Mouse (Mus musculus) gastrocnemius, adult 2 months (tissue): ENCODE measurements around the gene Rrm2. TPM values are rescaled to one million over a fixed set of nuclear protein-coding genes. Genes with fewer than 3 reads are reported as not detected.

ENCODE experiments used
- DNase-seq: peaks from one replicate; pipeline ENCODE4 v3.0.0; 2022
- H3K27ac ChIP-seq: fragments of 200-600 bp; 2 replicates; pipeline ENCODE4 v1.8.1; 2022; ENCODE audit warnings: mild to moderate bottlenecking
- H3K4me3 ChIP-seq: fragments of 200-600 bp; 2 replicates; pipeline ENCODE4 v1.8.1; 2022; ENCODE audit warnings: mild to moderate bottlenecking, moderate library complexity
- CTCF ChIP-seq: fragments of 200-600 bp; IDR thresholded peaks from 2 replicates; pipeline ENCODE4 v1.8.1; 2022; ENCODE audit warnings: antibody characterized with exemption, mild to moderate bottlenecking, moderate library complexity
- intact Hi-C: fragments of 180-260 bp; cut with DNase I; formaldehyde crosslinking; loops from one replicate; pipeline ENCODE4 v1.15.1; 2025
- long read RNA-seq, 2 experiments: library from polyadenylated mRNA; stranded (forward); transcript quantifications; one replicate each; pipeline ENCODE4 v2.0.0; 2021
- total RNA-seq, 2 experiments: library from RNA; stranded (reverse); gene quantifications; 2 replicates each; pipeline ENCODE4 v1.2.3; 2021

The Rrm2 gene
- 1 to 10 TPM in 1 of 2 experiments, under 1 TPM in 1; 0.89 to 1.1 TPM for total RNA-seq
- long read RNA-seq, experiment 1, partial matches to known transcripts = 0 of 1 reads
- long read RNA-seq, experiment 1, other reads (novel, unspliced or antisense) = 0 of 1 reads
- long read RNA-seq, experiment 2, partial matches to known transcripts = 0 of 2 reads
- long read RNA-seq, experiment 2, other reads (novel, unspliced or antisense) = 0 of 2 reads

DNA sequence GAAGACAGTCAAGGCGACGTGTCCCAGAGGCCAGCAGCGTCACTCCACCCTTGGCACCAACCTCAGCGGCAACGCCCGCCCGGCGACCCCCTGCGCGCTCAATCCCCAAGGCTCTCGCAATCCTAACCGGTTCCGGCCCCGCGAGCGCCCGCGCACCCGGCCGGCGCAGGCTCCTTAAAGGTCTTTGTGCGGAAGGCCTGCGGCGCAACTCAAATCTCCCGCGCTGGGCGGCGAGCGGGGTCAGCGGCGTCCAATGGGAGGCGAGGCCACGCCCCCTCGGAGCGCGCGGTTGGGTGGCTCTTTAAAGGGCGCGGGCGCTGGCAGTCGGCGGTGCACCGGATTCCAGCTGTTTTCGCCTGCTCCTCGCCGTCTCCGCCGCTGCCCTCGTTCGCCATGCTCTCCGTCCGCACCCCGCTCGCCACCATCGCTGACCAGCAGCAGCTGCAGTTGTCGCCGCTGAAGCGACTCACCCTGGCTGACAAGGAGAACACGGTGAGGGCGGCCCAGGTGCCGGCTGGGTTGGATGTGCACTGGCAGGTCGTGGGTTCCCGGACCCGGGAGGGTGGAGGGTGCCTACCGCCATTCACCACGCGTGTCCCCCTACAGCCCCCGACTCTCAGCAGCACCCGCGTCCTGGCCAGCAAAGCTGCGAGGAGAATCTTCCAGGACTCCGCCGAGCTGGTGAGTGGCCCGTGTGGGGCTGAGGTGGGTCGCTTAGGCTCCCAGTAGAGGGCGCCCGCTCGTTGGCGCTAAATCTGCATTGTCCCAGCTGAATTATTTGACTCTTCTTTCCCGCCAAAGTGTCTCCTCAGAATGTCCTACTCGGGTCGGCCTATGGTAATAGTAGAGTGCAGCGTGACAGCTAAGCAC is at the start of gene Rrm2:
Rrm2 (plus strand) TSS at position 288 of the 870 bp plus-strand sequence.
- peak within 1 kb of the TSS; percentile 81 for H3K27ac ChIP-seq
- intact Hi-C loops = no loop called here
- DNase-seq = peak; percentile 97
- peak; percentile 89 for TF ChIP-seq CTCF
- H3K4me3 ChIP-seq = peak within 1 kb of the TSS; percentile 95

DNA sequence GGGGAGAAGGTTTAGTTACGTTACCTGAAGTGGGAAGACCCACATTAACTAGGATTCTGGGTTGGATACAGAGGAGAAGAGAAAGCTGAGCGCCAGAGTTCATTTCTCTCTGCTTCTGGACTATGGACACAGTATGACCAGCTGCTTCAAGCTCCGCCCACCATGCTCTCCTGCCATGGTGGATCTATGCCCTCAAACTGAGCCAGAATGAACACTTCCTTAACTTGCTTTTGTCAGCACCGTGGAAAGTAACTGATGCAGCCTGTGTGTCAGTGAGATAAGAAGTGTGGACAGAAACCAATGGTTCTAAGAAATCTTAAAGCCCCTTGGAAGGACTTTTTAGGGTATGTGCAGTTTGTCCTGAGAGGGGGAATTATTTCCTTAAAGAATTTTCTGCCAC is 49.0 kb upstream of the Rrm2 start:
- no peak overlapping the region for H3K4me3 ChIP-seq
- TF ChIP-seq CTCF = no peak
- H3K27ac ChIP-seq = no peak overlapping the region
- DNase-seq = no peak
- intact Hi-C loops = no loop called here

DNA sequence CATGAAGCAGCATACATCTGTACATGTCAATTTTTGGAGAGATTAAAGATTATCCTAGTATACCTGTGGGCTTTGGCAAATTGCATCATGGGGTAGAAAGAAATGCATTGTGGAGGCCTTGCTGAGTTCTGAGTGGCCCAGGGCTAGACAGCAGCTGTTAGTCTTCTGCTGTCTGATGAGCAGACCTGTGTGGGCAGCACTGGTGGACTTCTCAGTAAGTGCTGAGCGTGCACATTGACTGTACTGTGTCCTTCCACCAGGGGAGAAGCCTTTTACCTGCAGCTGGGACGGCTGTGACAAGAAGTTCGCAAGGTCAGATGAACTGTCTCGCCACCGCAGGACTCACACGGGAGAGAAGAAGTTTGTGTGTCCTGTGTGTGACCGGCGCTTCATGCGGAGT is 48.1 kb upstream of the Rrm2 start:
- intact Hi-C loops = no loop called here
- no peak for DNase-seq
- TF ChIP-seq CTCF = no peak
- H3K4me3 ChIP-seq = no peak overlapping the region
- no peak overlapping the region for H3K27ac ChIP-seq

DNA sequence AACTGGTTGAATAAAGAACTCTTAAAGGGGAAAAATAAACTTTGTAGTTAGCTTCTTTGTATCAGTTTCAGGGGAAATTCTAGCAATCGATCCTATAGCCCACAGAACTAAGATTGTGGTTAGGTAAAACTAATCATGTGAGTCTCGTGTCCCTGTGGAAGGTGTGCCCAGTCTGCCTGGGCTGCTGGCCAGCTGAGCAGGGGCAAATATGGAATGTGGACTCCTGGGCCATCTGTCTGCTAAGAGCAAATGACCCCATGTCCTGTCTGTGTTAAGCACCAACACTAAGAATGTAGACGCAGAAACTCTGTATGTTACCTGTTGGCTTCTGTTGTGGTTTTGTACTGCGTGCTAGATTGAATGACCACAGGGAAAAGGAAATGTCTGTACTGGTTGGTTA is 46.9 kb upstream of the Rrm2 start:
- intact Hi-C loops = no loop called here
- Histone ChIP-seq H3K4me3 (no peak overlapping the region), H3K27ac (no peak overlapping the region)
- no peak for TF ChIP-seq CTCF
- no peak for DNase-seq

DNA sequence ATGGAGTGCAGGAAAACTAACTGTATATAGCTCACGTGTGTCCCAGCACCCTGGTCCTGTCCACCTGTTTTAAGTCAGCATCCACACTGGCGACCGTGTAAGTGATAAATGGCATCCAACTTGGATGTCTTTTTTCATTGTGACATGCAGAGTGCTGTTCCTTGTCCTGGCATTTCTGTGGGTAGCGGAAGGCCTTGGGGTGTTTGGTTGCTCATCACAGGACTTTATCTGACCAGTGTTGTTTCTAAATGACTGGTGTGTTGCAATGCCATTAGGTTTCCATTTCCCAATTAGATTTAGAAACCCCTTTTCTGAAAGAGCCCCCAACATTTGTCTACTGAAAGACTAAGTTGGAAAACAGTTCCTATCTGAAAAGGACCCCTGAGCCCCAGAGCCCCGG is 45.9 kb upstream of the Rrm2 start:
- H3K27ac ChIP-seq = no peak overlapping the region
- DNase-seq = no peak
- TF ChIP-seq CTCF = no peak
- H3K4me3 ChIP-seq = no peak overlapping the region
- intact Hi-C loops = no loop called here

DNA sequence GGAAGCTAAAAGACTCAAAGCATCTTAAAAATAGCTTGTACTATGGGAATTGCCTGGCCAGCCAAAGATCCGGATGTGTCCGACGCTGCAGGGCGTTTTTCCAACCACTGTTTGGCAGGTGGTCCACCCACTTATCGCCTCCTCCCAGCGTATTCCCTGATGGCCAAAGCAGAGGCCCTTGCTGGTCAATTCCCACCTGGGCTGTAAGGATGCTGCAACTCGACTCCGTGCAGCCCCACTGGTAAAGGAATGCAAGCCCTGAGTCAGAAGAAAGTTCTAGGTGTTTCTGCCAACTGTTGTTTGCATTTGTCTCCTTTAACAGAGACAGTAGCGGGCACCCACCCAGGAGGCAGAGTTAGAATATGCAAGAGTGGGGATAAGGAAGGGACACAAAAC is 27.9 kb upstream of the Rrm2 start:
- Histone ChIP-seq H3K4me3 (peak overlapping the region; percentile 75), H3K27ac (peak overlapping the region; percentile 89)
- no peak for TF ChIP-seq CTCF
- peak; percentile 76 for DNase-seq
- intact Hi-C loops = no loop called here

DNA sequence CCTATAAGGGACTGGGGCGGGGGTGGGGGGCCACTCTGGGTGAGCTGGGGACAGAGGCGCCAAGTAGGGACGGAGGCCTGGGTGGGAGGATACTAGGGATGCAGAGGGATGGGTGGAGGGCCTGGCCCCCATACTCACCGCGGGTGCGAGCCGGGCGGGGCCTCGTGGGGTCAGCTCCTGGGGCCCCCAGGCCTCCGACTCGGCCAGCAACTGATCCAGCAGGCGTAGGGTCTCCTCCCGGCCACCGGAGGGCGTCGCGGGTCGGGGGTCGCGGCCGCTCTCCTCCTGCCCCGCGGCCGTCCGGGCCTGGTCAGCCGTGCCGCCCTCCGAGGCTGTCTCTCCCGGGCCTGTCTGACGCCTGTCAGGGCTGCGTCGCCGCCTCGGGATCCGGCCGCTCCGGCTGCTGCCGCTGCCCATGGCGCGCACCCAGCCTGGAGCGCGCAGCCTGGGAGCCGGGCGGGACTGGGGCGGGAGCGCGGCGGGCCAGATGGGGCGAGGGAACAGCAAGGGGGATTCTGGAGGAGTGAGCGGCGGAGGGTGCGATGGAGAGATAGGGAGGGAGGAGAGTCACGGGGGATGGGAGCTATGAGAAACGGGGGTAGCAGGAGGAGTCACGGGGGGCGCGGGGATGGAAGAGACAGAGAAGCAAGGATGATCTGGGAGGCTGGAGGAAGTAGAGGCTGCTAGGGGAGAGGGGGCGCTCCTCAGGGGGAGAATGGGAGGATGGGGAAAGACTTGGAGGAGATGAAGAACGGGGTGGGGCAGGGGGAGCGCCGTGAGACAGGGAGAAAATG is 27.4 kb upstream of the Rrm2 start:
- TF ChIP-seq CTCF = peak; percentile 30; the same call in 1 of the 2 replicates
- intact Hi-C loops = no loop called here
- peak; percentile 66 for DNase-seq
- Histone ChIP-seq H3K27ac (peak overlapping the region; percentile 89), H3K4me3 (peak overlapping the region; percentile 75)

DNA sequence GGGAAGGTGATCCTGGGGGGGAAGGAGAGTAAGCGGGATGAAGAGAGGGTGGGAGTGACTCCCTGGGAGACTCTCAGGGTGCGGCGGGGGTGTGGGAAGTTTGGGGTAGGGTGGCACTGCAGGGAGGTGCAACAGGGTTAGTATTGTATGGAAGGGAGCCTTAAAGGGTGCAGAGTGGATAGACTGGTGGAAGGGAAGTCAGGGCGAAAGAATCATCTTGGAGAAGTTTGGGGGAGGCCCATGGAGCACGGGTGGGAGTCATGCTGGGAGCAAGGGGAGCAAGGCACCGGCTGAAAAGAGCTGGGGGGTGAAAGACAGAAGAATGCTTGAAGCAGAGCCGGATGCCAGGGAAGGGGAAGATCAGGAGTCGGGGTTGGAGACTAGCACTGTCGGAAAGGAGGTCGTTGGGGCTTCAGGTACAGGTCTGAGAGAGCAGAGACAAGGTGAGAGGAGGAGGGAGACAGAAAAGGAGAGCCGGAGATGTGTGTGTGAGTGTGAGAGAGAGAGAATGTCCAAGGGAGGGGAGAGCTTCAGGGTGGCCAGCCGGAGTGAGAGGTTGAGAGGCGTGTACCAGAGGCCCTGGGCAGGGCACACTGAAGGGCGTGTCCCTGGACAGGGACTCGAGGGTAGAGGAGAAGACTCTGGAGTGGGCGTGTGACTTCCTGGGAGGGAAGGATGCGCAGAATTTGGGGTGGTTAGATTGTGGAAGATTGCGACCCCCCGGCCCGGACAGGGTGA is 26.6 kb upstream of the Rrm2 start, which contains the start of gene Cys1:
Cys1 (minus strand) TSS at position 528 of the 738 bp plus-strand sequence.
- peak; percentile 64 for DNase-seq
- peak within 1 kb of the TSS; percentile 75 for H3K4me3 ChIP-seq
- no peak for TF ChIP-seq CTCF
- intact Hi-C loops = no loop called here
- peak within 1 kb of the TSS; percentile 89 for H3K27ac ChIP-seq

DNA sequence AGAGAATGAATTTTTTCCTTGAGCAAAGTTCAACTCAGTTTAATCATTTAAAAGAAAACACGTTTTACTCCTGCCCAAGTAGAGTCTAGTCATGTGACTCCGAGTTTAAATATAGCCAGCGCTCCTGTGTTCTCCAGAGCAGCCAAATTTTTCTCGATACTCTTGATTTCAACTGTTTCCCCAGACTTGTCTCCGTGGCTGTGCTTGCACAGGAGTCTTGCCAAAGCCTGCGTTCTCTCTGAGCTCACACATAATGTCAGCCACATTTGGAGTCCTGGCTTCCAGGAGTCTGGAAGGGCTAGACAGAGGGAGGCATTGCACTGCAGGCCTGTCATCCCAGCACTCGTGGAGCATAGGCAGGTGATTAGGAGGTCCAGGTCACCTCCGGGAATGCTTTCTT is 25.5 kb upstream of the Rrm2 start:
- Histone ChIP-seq H3K27ac (peak overlapping the region; percentile 89), H3K4me3 (peak overlapping the region; percentile 75)
- intact Hi-C loops = no loop called here
- DNase-seq = peak; percentile 52
- no peak for TF ChIP-seq CTCF

DNA sequence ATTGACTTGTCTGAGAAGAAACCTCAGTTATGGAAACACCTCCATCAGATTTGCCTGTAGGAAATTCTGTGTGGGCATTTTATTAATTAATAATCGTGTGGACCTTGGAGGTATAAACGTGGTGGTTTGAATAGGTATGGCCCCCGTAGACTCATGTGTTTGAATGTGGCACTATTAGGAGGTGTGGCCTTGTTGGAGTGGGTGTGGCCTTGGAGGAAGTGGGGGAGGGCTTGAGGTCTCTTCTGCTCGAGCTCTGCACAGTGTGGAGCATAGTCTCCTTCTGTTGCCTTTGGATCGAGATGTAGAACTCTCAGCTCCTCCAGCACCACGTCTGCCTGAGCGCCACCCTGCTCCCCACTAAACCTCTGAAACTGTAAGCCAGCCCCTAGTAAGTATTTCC is 24.6 kb upstream of the Rrm2 start:
- TF ChIP-seq CTCF = no peak
- H3K27ac ChIP-seq = 0 out of 2 replicates have a peak overlapping the region, but pooled peaks have one; percentile 89
- no peak overlapping the region for H3K4me3 ChIP-seq
- intact Hi-C loops = no loop called here
- no peak for DNase-seq

DNA sequence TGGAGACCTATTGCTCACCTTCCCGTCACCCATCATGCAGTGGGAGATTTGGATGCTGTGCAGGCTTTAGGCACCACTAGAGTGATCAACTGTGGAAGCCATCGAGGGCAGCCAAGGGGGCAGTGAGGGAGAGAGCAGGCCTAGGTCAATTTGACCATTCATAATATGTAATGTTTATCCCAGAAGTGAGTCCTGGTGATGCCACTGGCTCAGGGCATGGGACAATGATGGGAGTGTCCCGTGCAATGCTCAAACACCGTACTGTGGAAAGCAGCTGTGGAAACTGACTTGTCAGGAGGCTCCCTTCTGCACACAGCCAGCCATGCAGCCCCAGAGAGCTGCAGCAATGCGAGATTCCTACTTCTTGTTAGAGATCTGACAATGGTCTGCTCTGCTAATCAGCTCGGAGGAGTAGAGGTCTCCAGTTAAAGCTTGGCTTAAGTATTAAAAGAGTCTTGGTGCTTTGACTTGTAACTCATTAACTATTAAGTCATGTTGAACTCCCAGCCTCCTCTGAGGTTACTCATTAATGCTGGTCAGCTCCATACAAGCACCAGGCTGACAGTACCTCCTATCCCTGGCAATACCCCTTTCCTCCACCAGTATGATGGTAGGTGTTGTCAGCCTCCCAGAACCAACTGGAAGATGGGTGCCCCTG is 21.9 kb upstream of the Rrm2 start:
- Histone ChIP-seq H3K27ac (no peak overlapping the region), H3K4me3 (no peak overlapping the region)
- intact Hi-C loops = no loop called here
- TF ChIP-seq CTCF = no peak
- no peak for DNase-seq
